Mouse (Mus musculus) cerebellum, postnatal 4 days (tissue): ENCODE results near the gene Ikzf3.

ENCODE experiments used
- DNase-seq, 2 experiments: peaks; one replicate each; pipeline ENCODE4 v3.0.0; 2022; ENCODE audit warnings: low spot score in 2 of 2, mixed read lengths in 1 of 2

The Ikzf3 gene

GRCm38 (mm10) chr11:98512881-98513280, 33.0 kb downstream of the Ikzf3 start:
- no peak for DNase-seq

- no peak for DNase-seq
Observed at GRCm38 (mm10) chr11:98510125-98510524, 35.7 kb downstream of the Ikzf3 start.

GRCm38 (mm10) chr11:98509434-98509833, 36.4 kb downstream of the Ikzf3 start:
- DNase-seq = peak in 1 of 2 experiments; percentile 45

- DNase-seq = no peak
Observed at GRCm38 (mm10) chr11:98504926-98505325, 40.9 kb downstream of the Ikzf3 start.

GRCm38 (mm10) chr11:98497388-98498288, 48.2 kb downstream of the Ikzf3 start:
- no peak for DNase-seq

- no peak for DNase-seq
Observed at GRCm38 (mm10) chr11:98495176-98495719, 50.6 kb downstream of the Ikzf3 start.

GRCm38 (mm10) chr11:98493394-98493793, 52.4 kb downstream of the Ikzf3 start:
- no peak for DNase-seq

- no peak for DNase-seq
Observed at GRCm38 (mm10) chr11:98492959-98493358, 52.9 kb downstream of the Ikzf3 start.

GRCm38 (mm10) chr11:98491571-98491970, 54.3 kb downstream of the Ikzf3 start:
- no peak for DNase-seq

- no peak for DNase-seq
Observed at GRCm38 (mm10) chr11:98488540-98489234, 57.1 kb downstream of the Ikzf3 start.

GRCm38 (mm10) chr11:98487526-98488040, 58.2 kb downstream of the Ikzf3 start:
- DNase-seq = no peak

GRCm38 (mm10) chr11:98485749-98486148, 60.1 kb downstream of the Ikzf3 start:
- no peak for DNase-seq

GRCm38 (mm10) chr11:98482067-98482466, 63.8 kb downstream of the Ikzf3 start:
- no peak for DNase-seq

GRCm38 (mm10) chr11:98481231-98481630, 64.6 kb downstream of the Ikzf3 start:
- no peak for DNase-seq

GRCm38 (mm10) chr11:98479940-98480497, 65.8 kb downstream of the Ikzf3 start:
- no peak for DNase-seq

GRCm38 (mm10) chr11:98479026-98479939, 66.5 kb downstream of the Ikzf3 start:
- DNase-seq = no peak

- no peak for DNase-seq
Observed at GRCm38 (mm10) chr11:98477011-98477701, 68.7 kb downstream of the Ikzf3 start.

- no peak for DNase-seq
Observed at GRCm38 (mm10) chr11:98476434-98476807, 69.4 kb downstream of the Ikzf3 start.

GRCm38 (mm10) chr11:98475630-98476433, 70.0 kb downstream of the Ikzf3 start:
- DNase-seq = no peak

- DNase-seq = no peak
Observed at GRCm38 (mm10) chr11:98474967-98475366, 70.9 kb downstream of the Ikzf3 start.
